Mouse (Mus musculus): ENCODE measurements around the gene Foxn3. TPM values are rescaled to one million over a fixed set of nuclear protein-coding genes. Genes with fewer than 3 reads are reported as not detected.

Foxn3 gene
- 10 to 100 TPM; 47.3 to 50.9 TPM for total RNA-seq (2021)
- long read RNA-seq, experiment 1, transcript Foxn3-209 (6 exons, 2,882 nt) = major isoform, 15 of 46 reads
- long read RNA-seq, experiment 1, partial matches to known transcripts = 2 of 46 reads
- long read RNA-seq, experiment 1, other reads (novel, unspliced or antisense) = 28 of 46 reads
- long read RNA-seq, experiment 2, transcript Foxn3-209 (6 exons, 2,882 nt) = major isoform, 5 of 24 reads
- long read RNA-seq, experiment 2, partial matches to known transcripts = 1 of 24 reads
- long read RNA-seq, experiment 2, other reads (novel, unspliced or antisense) = 17 of 24 reads

DNA sequence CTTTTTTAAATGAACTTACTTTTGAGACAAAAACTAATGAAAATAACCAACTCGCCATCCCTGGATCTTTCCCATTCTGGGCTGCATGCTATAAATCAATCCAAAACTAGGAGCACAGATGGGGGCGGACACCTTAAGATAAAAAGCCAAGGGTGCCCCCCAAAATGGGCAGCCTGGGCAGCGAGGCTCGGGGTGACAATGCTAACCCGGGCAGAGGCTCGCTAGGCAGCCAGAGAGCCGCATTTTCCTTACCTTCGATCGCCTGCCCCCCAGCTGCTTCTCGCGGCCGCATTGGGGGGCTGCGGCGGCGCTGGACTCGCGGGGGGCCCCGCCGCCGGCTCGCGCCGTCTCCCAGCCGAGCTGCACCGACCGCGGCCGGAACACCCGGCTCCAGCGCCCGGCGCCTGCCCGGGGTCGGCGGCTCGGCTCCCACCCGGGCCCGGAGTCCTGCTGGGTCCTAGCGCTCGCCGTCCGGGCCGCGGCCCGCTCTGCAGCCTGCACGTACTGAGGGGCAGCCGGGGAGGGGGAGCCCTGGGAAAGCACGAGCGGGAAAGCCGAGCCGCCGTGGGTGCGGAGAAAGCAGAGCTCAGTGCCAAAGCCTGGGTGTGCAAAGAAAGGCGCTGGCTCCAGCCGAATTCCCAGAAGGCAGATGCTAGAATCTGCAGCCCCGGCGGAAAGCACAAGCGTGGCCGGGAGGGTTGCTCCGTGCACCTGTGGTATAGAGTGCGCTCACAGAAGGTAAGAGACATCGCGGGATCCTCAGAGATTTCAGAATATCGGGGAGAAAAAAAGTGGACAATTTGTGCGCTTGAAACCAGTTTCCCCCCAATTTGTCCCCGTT lies at the start of gene Foxn3:
TSS of gene Foxn3 (minus strand) at position 364 of the 841 bp plus-strand sequence.
- peak; percentile 54 to 79 for DNase-seq (ENCODE audit: low spot score in 2 of 2)

DNA sequence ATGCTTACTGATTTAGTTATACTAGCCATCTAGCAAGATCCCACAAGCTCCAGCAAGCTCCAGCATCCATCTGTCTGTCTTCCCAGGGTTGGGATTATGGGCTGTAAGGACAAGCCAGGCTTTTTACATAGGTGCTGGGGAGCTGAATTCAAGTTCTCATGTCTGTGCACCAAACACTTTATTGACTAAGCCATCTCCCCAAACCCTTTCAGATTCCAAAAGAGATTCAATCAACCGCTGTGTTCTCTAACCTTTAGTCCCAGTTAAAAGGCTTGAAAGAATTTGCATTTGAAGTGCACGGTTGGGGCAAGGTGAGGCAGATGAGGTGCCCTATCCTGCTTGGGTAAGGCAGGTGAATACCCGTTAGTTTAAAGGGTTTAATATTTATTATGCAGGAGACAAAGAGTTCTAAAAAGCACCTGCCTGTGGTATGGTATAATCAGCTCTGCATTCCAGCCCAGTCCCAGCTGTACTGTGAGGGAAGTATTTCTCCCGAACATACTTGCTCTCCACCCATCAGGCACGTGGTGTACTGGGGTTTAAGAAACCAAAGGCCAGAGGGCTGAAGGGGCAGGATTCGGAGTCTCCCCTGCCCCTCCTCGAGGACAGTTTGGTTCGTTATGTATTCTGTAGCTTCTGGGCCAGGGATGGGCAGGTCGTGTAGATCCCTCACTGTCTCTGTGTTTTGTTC lies 48.9 kb upstream of the Foxn3 start:
- DNase-seq (ENCODE audit: low spot score in 2 of 2) = no peak

DNA sequence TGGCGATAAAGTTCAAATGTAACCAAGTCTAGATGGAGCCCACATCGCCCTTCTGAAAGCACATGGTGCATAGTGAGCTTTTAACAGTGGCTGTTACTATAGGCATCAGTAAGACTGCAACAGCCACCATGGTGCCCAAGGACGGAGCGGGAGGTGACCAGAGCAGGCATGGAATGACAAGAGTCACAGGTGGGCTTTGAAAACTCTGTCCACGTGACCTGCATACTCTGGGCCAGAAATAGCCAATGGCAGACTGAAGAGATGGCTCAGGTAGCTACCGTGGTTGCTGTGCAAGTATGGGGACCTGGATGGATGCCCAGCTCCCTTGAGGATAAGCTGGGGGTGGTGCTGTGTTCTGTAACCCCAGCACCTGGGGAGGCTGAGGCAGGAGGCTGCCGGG lies 47.5 kb upstream of the Foxn3 start:
- DNase-seq (ENCODE audit: low spot score in 2 of 2) = no peak

DNA sequence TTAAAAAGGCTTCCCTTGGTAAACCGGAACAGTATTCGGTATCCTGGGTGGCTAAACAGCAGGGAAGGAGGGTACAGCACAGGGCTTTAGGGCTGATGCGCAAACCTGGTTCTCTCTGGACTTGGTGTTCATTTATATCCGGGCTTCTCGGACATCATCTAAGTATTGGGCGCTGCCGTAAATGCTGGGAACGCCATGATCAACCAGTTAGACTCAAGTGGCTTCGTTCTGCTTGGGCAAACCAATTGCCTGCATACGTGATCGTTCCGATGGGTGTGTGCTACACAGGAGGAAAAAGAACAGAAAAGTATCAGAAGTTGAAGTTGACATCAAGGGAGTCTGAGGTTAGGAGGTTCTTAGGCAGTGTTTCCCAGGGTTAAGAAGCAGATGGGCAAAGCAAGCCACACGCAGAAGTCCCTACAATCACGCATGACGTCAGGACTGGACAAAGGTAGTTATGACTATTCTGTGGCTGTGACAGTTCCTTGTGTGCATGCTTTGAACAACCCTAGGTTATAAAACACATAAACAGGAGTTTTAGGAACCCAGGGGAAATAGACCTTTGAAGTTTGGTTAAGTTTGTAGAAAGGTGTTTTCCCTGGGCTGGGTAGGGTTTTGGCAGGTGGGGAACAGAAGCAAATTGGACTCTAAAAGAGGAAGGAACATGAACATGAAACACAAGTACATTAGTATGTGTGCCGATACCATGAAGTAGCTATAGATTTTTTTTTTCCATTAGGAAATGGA lies 46.9 kb upstream of the Foxn3 start:
- no peak for DNase-seq (ENCODE audit: low spot score in 2 of 2)

DNA sequence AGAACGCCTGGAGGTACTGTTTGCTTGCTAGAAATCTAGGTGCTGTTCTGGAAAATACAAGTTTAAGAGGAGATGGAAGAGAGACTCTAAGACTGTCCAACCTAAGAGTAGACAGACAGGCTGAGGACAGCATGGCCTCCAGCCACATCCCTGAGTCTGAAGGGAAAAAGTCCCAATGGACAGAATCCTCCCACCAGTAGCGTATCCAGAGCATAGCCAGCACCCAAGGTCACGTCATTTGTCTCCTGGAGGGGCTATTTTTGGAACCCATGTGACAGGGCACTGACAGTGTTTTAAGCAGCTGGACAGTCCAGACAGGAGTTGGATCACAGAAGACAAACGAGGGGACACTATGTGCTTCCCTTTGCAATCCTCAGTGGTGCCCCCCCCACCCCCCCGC lies 46.3 kb upstream of the Foxn3 start:
- no peak for DNase-seq (ENCODE audit: low spot score in 2 of 2)

DNA sequence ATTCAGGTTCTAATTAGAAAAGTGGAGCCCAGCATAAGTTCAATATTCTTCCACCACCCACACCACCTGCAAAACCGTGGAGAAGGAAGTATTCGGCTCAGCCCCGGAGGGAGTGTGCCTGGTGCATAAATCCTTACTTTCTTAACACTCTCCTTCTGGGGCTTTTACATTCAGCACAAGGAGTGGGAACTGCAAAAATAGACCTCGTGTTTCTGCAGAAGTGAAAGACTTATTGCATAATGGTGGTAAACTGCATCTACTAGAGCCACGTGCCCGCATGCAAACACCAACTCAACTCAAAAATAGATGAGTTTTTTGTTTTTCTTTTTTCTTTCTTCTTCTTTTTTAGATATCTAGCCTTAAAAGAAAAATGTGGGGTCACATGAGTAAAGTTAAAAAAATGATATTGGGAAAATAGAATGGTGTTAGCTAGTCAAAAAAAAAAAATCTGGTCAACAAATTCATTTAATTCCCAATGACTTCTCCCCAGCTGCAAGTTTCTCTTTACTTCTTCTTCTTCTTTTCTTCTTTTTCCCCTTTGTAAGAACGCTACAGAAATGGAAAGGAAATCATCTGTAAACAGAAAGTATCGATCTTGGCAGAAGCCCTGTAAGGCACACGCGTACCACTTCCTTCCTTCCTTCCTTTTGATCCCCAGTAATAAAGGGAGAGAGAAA lies 45.0 kb upstream of the Foxn3 start:
- peak in 1 of 2 experiments; percentile 29 for DNase-seq (ENCODE audit: low spot score in 2 of 2)

DNA sequence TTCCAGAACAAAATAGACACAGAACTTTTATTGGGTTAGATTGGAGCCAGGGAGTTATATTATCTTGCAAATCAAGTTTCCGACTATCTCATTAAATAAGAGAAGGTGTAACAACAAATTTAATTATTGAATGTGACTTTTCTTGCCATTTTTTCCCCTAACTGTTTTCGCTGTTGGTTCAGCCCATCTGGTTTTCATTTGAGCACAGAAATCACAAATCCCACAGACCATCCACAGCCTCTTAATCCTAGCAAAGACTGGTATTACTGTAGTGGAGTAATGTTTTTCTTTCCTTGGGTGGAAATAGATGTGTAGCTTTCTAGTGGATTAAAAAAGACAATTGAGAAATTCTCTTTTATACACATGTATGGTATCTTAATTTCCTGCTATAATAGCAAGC lies 40.0 kb upstream of the Foxn3 start:
- no peak for DNase-seq (ENCODE audit: low spot score in 2 of 2)

DNA sequence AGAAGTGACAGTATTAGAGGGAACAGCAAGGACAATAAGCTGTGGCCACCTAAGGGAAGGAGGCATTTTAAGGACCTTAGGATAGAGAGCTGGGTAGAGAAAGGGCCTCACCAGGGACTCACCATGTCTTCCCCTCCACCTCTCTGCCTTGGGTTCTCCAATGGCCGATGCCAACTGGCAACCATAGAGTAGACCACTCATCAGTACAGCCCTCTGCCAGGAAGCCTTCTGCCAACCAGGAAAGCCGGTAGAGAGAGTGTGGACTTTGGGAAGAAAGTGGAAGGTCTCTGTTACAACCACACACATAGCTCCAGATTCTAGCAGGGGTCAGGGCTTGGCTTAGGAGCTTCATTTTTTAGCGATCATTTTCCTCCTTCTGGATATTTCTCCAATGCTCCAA lies 38.5 kb upstream of the Foxn3 start:
- DNase-seq (ENCODE audit: low spot score in 2 of 2) = no peak

DNA sequence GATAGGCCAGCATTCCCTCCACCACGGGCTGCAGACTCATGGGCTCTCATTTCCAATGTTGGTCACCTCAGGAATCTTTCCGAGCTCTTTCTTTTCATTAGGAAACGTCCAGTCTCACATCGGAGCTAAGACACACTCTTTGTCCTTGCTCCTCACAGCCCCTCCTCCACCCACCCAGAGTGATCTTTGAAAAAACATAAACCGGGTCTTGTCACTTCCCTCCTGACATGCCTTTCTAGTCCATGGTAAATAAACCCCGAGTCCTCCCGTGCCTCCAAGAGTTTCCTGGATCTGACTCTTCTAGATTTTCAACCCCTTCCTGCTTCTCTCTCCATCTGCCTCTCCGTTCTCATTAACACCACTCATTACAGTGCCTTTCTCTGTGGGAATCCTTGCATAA lies 38.0 kb upstream of the Foxn3 start:
- no peak for DNase-seq (ENCODE audit: low spot score in 2 of 2)

DNA sequence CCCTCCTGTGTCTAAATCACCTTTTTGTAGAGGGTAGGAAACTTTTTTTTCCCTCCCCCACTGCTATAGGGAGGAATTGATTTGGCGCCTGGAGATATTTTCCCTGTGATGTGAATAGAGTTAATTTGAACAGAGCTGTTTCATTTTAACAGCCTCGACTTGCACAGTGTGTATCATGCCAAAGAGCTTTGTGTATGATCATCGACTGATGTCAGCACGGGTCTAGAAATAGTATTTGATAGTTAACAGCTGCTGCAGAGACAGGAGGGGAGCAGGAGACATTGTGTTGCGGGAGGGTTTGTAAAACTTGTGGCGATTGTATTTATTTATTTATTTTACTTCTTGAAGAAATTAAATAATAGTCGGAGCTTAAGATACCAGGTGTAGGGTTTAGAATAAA lies 36.2 kb upstream of the Foxn3 start:
- DNase-seq (ENCODE audit: low spot score in 2 of 2) = no peak

DNA sequence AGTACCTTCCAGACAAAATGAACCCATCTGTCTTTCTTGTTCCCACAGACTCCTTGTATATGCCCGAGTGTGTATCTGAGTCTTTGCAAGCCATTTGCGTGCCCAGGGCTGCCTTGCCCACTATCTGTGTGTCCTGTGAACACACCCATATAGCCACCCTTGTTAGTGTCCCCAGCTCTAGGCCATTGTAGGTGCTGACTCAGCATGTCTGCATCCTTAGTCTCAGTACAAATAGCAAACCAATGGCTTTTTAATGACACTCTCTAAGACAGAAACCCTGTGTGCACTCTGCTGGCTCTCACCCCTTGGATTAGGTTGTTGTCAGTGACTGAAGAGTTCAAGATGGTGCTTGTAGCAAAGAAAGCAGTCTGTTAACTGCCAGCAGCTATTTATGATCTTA lies 33.0 kb upstream of the Foxn3 start:
- DNase-seq (ENCODE audit: low spot score in 2 of 2) = no peak

DNA sequence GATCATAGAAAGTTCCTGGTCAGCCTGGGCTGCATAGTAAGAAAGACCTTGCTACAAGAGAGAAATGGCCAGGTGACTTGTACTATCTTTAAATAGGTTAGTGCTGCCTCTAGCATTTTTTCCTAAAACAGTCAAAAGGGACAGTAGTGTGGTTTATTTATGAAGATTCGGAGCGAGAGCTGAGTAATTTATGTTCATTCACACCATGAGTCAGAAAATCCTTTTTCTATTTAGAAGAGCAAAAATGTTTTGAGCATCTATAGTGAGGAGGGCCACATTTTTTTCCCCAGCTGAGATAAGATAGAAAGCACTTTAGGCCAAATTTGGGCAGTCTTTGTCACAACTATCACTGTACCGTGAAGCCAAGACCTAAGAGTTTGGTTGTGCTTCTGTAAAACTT lies 24.0 kb upstream of the Foxn3 start:
- no peak for DNase-seq (ENCODE audit: low spot score in 2 of 2)

DNA sequence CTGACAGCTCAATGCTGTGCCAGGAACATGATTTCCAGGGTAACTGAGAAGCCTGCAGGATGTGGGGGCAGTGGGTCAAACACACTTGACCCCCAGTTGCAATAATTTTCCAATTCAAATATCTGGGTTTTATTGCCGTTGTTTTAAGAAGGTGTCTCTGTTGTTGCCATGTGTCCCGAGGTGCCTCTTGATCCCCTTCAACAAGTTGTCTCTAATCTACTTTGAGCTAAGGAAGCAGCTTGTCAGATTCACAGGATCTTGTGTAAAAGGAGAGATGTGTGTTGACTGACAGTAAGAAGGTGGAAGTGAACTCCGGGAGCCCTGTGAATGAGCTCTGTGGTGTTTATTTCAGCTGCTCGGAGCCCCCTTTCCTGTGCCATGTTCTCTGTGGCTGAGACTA lies 16.6 kb upstream of the Foxn3 start:
- no peak for DNase-seq (ENCODE audit: low spot score in 2 of 2)

DNA sequence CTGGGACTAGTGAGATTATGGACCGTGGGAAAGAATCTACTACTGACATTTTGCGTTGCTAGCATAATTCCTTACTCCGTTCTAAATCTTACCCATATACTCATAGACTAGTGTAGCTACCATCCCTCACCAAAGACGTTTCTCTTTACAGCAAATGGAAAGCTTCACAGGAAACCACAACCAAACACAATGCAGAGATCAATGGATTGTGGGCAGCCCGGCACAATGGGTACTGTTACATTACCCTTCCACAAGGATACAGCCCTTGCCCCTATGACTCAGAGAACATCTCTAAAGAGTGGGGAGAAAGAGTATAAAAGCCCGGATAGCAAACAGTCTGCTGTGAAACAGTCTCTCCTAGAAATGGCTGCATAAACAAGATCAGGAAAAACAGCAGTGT lies 13.3 kb upstream of the Foxn3 start:
- DNase-seq (ENCODE audit: low spot score in 2 of 2) = no peak

DNA sequence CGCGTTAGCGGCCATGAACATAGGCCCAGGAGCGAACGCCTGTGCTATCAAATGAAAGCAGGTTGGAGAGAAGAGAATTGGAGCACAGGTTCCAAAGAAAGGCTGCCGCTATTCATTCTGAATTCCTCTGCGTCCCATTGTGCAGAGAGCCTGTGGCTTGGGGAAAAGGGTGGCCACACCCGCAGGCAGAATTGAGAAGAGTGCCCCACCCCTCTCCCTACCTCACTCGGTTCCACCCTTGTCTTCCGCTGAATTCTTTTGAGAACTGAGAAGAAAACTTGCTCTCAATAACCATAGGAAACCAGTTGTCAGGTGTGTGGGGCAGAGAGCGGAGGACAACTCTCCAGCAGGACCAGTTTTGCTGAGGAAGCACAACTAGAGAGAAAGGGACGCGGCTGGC lies 10.9 kb upstream of the Foxn3 start:
- no peak for DNase-seq (ENCODE audit: low spot score in 2 of 2)

DNA sequence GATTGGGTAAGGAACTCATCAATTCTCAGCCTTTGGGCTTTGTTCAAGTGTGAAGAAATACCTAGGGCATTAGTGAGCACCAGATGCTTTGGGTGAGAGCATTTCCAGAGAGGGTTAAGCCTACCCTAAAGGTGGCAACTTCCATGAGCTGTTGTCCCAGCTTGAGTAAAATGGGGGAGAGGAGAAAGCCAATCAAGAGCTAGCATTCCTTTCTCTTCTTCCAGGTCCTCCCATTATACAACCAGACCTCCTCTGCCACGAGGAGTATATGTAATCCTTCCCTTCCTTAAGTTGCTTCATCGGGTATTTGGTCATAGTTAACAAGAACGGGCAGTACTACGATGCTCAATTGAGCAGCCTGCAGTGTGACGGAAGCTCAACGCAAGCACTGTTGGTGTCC lies 9.7 kb upstream of the Foxn3 start:
- no peak for DNase-seq (ENCODE audit: low spot score in 2 of 2)

DNA sequence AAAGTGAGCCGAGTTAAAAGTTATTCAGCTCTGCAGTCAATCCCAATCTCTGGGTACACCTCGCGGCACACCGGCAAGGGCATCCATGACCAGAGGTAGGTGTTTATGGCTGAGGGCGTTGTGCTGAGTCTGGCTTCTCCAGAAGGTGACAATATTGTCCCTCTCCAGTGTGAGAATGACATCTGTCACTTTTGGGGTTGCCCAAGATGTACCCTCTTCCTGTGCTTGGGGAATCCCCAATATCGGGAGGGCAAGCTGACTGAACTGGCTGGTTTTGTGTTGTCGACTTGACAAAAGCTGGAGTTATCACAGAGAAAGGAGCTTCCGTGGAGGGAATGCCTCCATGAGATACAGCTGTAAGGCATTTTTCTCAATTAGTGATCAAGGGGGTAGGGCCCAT lies 8.6 kb upstream of the Foxn3 start:
- no peak for DNase-seq (ENCODE audit: low spot score in 2 of 2)

DNA sequence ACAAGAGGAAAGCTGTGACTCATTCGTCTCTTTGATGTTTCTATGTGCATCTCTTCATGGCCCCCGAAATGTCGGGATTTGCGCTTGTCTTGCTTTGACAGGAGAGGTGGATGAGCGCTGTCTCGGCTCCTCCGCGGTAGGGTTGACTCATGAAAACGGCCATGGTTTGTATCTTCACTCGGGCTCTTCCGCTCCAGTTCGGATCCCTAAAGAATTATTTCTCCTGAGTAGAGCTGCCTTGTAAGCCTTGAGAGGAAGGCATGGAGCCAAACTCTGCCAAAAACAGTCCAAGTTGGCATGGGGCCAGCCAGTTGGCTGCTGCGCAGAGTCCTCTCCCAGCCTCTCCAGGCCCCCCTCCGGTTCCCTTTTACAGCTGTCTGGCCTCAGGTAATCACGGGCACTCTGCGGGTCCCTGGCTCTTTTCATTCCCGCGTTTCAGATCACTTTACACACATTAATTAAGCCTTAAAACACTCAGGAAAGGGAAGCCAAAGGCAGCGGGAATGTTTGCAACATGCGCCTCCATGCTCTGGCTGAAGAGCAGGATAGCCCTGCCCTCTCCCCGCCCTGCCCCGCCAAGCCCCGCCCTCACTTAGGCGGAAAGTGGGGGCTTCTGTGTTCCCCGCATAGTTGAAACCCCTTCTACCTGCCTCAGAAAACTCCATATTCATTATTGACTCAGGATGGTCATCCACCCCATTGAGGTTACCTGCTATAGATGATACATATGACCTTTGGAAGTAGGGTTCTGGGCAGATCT lies 7.0 kb upstream of the Foxn3 start:
- DNase-seq (ENCODE audit: low spot score in 2 of 2) = peak; percentile 61

DNA sequence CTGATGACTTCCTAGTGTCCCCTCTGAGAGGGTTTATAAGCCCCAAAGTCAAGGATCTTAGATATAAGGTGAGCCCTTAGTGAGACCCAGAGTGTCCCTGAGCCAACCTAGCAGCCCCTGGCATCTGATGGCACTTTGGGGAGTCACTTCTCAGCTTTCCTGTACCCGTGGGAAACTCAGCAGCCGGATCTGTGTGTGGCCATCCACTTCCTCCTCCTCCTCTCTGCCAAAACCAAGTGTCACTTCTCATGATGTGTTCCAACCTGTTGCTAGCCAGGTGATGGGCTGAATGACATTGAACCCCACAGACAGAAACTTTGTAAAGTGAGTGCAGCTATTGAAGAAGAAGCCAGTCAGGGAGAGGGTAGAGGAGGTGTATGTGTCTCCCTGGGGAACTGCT lies 2.2 kb upstream of the Foxn3 start:
- no peak for DNase-seq (ENCODE audit: low spot score in 2 of 2)

DNA sequence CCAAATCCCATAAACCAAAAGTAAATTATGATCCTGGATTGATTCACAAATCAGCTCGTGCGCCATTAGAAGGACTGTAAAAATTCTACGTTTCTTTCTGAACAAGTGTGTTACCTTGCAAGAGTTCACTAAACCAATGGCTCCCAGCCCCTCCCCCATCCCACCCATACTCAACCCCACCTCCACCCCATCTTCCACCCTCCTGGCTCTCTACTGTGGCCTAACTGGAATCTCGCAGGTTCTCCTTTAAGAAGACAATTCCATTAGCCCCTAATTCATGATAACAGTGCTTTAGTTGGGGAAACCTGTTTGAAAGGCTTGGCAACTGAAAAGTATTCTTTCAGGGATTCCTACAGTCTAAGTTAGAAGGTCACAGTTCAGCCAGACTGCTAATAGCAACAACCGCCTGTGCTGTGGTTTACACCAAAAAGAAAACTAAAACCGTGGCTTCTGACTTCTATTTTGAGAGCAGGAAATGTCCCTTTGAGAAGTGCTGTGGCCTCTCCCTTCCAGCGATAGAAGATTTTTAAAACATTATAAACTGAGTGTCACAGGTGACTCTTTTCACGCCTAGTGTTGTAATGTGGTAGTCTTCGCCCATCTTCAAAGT lies 1.0 kb upstream of the Foxn3 start:
- no peak for DNase-seq (ENCODE audit: low spot score in 2 of 2)
